Mouse (Mus musculus) G1E-ER4 (cell line): ENCODE data around the gene Zfp64. TPM values are rescaled to one million over a fixed set of nuclear protein-coding genes. Genes with fewer than 3 reads are reported as not detected.

Experiments used
- GATA1 ChIP-seq: IDR thresholded peaks from one replicate; pipeline ENCODE4 v1.8.0; 2012; ENCODE audit warnings: low read length, inconsistent platforms
- polyA plus RNA-seq: library from polyadenylated mRNA; stranded (reverse); fragments of >175 nt; gene quantifications from 2 replicates; pipeline ENCODE4 v1.2.3, GENCODE M21; 2012

Zfp64 gene
- polyA plus RNA-seq, 1 experiment = 119 TPM

- no peak for TF ChIP-seq GATA1
Measured at GRCm38 (mm10) chr2:168961729-168962666, 6.6 kb upstream of the Zfp64 start.

DNA sequence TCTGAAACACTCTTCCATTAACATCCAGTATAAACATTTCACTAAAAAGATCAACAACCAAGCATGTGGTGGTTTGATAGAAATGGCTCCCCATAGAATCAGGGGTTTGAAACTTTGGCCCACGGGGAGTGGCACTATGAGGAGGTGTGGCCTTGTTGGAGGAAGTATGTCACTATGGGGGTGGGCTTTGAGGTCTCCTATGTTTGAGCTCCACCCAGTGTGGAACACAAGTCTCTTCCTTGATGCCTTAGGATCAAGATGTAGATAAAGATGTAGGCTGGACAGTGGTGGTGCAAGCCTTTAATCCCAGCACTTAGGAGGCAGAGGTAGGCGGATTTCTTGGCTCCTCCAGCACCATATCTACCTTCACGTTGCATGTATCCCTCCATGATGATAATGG, 5.4 kb upstream of the Zfp64 start:
- no peak for TF ChIP-seq GATA1

DNA sequence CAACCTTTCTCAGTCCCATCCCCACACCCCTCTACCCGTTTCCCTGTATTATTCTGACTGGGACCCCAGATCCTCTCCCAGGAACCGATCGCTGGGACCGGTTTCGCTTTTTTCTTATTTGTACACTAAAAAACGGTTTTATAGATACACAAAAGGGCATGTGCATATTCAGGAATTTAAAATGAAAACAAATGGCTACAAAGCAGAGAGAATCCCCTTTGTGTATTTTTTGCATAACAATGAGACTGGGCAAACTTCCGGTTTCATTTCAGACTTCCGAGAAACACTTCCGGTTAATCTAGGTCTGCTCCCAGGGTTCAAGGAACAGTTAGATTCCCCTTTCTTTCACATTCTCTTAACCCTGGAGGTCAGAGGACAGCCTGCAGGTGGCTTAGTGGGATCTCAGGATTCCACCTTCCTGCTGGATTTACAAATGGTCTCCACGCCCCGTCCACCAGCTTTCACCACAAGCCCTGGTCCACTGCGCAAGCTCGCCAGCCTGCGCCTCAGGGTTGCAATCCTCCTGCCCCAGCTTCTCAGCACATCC, 4.0 kb upstream of the Zfp64 start:
- TF ChIP-seq GATA1 = no peak

GRCm38 (mm10) chr2:168955850-168956346, 511 bp upstream of the Zfp64 start:
- no peak for TF ChIP-seq GATA1

- no peak for TF ChIP-seq GATA1
Measured at GRCm38 (mm10) chr2:168954376-168954775, 1.0 kb downstream of the Zfp64 start.

DNA sequence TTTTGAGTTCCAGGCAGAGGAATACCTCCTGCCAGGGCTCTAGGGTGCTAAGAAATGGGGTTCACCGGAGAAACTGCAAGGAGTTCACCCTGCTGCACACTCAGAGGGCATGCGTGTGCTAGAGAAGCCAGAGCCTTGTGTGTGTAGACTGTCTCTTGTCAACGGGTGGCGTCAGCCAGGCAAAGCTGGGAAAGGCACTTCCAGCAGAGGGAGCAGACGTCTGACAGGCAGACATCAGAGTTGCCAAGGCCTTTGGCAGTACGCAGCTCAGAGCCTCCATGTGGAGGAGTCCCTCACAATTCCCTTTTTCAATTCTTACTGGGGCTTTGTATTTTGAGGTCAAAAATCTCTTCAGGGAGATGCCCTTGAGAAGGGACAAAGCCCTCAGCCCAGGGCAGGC, 6.9 kb downstream of the Zfp64 start:
- no peak for TF ChIP-seq GATA1

DNA sequence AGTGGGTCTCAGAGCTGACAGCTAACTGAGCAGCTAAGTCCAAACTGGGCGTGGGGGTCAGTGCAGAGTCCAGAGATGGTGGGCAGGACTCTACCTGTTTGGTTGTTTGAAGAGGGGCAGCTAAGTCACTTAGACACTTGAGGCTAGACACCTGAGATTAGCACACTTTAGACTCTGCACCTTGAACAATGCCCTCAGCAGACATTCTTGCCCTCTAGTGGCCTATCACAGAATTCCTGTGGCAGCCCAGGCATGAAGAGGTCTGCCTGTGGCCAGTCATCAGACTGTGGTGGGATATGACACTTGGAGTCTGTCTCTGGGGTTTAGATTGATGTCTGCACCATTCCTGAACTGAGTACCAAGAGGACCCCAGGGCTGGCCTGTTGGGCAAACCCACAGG, 7.7 kb downstream of the Zfp64 start:
- no peak for TF ChIP-seq GATA1

- TF ChIP-seq GATA1 = no peak
Measured at GRCm38 (mm10) chr2:168944011-168944410, 11.4 kb downstream of the Zfp64 start.

DNA sequence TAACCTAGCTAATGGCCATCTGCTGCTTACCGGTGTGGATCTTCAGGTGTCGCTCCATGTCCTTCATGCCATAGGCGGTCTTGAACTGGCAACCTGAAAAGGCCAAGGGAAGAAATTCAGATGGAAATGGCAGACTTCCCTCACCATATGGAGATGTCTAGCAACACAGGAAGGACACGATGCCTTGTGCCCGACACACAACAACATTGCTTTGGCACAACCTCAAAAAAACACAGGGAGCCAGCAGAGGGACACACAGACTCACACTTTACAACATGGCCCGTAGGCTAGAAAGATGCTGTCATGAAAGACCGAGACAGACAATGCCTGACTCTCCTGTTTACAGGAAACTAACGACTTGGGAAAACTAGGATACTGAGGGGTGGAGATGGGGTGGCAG, 15.4 kb downstream of the Zfp64 start:
- no peak for TF ChIP-seq GATA1

DNA sequence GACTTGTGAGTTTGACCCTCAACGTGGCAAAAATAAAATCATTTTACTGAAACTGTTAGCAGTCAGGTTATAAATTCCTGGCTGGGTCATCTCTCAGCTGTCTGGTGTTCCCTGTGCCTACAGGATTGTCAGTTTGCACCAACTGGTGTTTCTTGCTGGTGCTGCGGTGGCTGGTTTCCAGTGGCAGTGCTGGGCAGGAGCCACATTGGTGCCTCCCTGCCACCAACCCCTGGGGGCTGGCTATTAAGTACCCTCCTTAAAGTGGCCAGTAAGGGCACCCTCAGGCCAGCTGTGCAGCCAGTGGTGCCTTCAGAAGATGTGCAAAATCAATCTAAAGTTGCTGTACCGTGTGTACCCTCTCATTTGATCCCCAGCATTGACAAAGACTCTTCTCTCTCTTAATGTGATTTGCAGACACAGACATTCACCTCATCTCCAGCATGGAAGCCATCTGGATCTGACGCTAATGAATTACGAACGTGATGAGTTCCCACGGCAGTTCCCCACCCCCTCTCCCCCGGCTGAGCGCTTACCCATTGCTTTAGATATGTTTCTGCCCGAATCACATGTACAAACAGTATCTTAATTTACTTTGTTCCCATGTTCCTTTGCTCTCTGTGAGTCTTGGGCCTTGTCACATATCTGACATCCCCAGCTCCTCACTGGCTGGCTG, 16.0 kb downstream of the Zfp64 start:
- TF ChIP-seq GATA1 = no peak

- TF ChIP-seq GATA1 = no peak
Measured at GRCm38 (mm10) chr2:168936896-168937295, 18.5 kb downstream of the Zfp64 start.

- no peak for TF ChIP-seq GATA1
Measured at GRCm38 (mm10) chr2:168935165-168935564, 20.2 kb downstream of the Zfp64 start.

DNA sequence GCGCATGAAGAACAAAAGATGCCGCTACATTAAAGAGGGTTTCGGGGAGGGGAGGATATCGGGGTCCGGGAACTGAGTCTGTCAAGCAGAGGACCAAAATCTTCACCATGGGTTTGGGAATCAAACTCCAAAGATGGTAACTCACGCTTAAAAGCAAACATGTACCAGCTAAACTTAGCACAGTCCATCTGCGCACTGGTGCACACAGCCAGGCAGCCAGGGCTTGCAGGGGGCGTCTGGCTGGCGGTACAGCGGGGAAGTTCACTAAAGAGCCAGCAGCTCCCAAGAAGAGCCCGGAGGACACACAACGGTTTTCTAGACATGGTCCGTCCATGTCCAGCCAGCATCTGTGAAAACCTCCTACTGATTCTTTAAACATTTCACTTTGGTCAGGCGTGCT, 23.7 kb downstream of the Zfp64 start:
- TF ChIP-seq GATA1 = no peak

DNA sequence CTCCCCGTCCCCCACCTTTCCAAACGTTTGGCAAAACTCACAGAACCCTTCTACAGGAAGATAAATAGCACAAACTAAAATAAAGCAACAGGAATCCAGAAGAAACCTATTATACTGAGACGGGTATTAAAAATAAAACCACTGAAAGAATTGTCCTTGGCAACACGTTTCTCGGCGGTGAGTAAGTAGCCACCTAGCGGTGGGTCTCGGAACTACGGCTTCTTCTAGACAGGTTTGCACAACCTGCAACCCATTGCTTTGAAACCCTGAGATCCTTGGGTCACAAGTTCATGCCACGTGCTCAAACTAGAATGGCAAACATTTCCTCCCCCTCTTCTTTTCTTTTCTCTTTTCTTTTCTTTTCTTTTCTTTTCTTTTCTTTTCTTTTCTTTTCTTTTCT, 25.7 kb downstream of the Zfp64 start:
- TF ChIP-seq GATA1 = no peak

- TF ChIP-seq GATA1 = no peak
Measured at GRCm38 (mm10) chr2:168927401-168927800, 28.0 kb downstream of the Zfp64 start.

DNA sequence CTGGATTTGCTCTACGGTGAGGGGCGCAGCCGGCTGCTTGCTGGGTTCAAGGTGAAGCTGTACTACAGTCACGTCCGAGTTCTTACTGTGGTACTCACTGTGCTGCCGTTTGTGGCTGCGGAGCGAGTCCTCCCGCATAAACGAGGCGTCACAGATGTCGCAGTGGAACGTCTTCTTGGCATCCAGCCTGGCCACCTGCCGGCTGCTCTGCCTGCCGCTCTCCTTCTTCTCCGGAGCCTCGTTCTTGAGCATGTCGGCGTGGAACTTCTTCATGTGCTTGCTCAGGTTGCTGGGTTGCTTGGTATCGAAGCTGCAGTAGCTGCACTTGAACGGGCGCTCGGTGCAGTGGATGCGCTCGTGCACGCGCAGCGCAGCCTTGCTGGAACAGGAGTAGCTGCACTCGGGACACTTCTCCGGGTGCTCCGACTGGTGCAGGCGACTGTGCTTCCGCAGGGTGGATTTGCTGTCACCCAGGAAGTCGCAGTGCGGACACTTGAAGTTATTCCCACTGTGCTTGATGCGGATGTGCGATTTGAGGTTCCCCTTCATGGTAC, 29.1 kb downstream of the Zfp64 start:
- TF ChIP-seq GATA1 = no peak
